Mouse (Mus musculus) retina, postnatal 1 day (tissue): ENCODE results near the gene Chd9.

ENCODE experiments used
- DNase-seq: peaks from one replicate; pipeline ENCODE4 v3.0.0-alpha.2; 2012

Chd9 gene

GRCm38 (mm10) chr8:91098106-91098505, 270.0 kb downstream of the Chd9 start:
- no peak for DNase-seq
